Mouse (Mus musculus): Measurements from ENCODE around the gene Nt5dc3.
A peak's percentile ranks its signal among the peaks of the same experiment; 100 is the strongest.

Nt5dc3 gene

DNA sequence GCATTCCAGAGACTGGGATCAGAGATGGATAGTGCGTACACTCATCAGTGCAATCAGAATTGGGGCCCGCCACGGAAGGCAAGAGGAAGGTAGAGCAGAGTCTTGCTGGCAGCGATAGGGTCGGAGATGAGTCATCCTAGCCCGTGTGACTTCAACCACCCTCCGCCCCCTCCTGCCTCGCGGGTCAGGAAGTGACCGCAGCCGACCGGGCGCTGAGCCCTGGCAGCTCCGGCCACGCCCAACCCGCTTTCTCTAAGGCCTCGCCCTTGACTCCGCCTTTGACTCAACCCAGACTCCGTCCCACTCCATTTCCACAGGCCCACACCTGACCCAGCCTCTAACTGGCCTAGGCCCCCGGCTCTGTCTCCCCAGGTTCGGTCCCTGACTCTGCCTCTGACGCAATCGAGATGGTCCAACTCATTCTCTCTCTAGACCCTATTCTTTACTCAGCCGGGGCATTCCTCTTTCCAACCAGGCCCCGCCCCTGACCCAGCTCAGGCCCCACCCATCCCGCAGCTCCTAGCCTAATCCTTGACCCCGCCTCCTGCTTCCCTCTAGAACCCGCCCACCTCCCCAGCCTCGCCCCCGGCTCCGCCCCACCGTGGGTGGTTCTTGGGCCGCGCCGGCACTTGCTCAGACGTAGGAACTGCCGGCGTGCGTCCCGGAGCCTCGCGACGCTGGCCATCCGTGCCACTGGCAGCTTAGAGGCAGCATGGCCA, at the start of gene Nt5dc3:
Gene Nt5dc3, plus strand, starts transcription at position 608 of the 719 bp plus-strand sequence.
- peak; percentile 99 for DNase-seq (ENCODE audit: low read depth)

DNA sequence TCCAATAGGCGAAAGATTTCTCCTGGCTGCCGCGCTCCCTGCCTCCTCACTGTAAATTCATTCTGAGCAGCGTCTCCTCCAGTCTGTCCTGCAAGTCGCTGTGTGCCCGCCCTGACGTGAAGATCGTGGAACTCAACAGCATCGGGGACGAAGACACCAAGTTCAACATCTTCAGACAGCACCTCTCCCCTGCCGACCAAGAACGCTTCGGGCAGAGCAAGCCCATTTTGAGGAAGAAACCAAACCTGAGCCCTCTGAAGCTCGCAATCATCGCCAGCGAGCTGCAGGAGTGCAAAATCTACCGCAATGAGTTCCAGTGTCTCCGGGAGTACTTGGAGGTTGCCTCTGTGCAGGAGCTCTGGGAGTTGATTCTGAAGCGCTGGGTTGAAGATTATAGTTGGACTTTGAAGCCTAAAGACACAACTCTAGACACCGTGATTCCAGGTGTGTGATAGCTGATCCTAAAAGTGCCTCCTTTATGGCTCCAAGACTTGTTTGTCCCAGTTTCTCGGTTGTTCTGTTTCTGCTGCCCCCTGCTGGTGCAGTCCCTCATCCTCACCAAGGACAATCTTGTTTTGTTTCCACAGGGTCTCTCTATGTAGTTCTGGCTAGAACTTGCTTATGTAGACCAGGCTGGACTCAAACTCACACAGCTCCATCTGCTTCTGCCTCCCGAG, 47.8 kb upstream of the Nt5dc3 start:
- DNase-seq (ENCODE audit: low read depth), result peak; percentile 92

DNA sequence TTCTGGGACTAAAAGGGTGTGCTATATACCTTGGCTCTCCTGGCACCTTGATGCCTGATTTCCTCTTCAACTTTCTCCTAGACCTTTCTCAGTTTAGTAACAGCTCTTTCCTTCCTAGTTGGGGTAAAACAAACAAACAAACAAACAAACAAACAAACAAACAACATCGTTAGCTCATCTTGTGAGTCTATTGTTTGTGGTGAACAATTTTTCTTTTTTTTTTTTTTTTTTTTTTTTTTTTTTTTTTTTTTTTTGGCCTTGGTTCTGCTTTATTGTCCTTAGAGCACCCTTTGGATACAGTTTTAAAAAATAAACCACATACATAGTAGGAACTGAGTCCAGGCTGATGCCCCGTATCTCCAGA, 47.3 kb upstream of the Nt5dc3 start:
- DNase-seq (ENCODE audit: low read depth), result no peak

DNA sequence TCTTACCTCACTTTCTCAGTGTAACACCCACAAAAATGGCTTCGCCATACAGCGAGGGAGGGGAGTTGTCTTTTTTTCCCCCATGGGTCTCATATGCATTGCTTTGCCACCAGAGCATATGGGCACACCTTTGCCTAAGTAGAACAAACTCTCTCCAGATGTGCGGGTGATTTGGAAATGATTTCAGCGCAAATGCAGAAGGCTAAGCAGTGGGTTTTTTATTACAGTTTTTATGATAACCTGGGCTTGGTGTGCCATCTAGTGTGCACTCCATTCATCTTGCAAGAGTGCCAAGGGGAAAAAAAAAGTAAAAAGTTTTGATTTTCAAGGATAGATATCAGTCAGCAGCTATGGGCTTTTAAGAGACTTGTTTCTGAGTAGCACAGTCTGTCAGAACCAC, 43.8 kb upstream of the Nt5dc3 start:
- peak; percentile 67 for DNase-seq (ENCODE audit: low read depth)

DNA sequence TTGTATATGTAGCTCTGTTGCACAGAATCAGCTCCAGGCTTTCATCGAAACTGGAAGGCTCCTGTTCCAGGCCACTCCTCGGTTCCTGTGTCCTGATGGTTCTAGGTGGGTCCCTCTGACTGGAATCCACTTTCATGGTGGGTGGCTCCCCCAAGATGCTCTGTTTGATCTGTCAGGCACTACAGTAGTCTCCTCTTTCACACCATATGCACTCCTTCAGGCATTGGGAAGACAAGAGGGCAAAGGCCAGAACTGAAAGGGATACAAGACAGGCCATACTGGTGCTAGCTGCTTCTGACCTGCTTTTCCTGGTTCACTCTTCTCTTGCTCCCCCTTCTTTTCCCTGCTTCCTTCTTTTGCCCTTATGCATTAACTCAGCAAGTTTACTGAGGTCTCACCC, 35.9 kb upstream of the Nt5dc3 start:
- no peak for DNase-seq (ENCODE audit: low read depth)

- DNase-seq (ENCODE audit: low read depth), result no peak
These were observed 34.5 kb upstream of the Nt5dc3 start for GRCm38 (mm10) chr10:86744306-86744705.

GRCm38 (mm10) chr10:86755816-86756502, 22.8 kb upstream of the Nt5dc3 start:
- DNase-seq (ENCODE audit: low read depth), result no peak

GRCm38 (mm10) chr10:86757724-86758123, 21.1 kb upstream of the Nt5dc3 start:
- no peak for DNase-seq (ENCODE audit: low read depth)

GRCm38 (mm10) chr10:86758211-86758610, 20.6 kb upstream of the Nt5dc3 start:
- DNase-seq (ENCODE audit: low read depth), result no peak

DNA sequence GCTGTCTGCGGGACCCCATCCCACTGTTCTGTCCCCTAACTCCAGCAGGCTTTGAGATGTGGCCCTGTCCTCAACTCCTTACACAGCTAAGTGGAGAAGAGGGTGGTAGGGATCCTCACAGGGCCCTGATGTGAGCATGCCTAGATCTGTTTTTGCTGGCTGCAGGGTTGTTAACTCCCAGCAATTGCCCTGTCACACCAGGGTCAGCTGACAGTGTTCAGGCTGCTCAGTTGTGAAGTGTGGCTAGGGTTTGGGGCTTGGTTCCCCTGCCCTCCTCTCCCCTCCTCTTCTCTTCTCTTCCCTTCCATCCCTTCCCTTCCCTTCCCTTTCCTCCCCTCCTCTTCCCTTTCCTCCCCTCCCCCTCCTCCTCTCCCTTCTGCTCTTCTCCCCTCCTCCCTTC, 17.6 kb upstream of the Nt5dc3 start:
- no peak for DNase-seq (ENCODE audit: low read depth)

GRCm38 (mm10) chr10:86761722-86762383, 17.0 kb upstream of the Nt5dc3 start:
- no peak for DNase-seq (ENCODE audit: low read depth)

- no peak for DNase-seq (ENCODE audit: low read depth)
These were observed 16.4 kb upstream of the Nt5dc3 start for GRCm38 (mm10) chr10:86762384-86762730.

DNA sequence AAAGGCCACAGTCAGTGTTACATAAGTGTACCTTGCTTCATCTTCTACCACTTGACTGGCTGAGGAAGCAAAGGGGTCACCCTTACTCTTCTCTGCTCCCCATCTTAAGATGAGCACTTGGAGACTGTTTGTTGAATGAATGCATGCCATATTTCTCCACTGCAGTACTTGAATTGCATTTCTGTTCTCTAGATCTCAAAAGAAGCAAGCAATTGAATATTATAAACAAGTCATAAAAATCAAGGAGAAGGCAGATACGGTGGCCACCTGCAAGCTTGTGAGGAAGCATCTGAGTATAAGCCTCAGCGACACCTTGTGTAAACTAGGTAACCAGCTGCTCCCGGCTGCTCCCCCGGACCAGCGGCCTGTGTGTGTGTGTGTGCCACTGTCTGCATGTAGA, 15.1 kb upstream of the Nt5dc3 start, which contains the start of gene Gm49358:
Gene Gm49358, plus strand, starts transcription at position 301 of the 400 bp plus-strand sequence.
- DNase-seq (ENCODE audit: low read depth), result no peak

- no peak for DNase-seq (ENCODE audit: low read depth)
These were observed 13.3 kb upstream of the Nt5dc3 start for GRCm38 (mm10) chr10:86765344-86765966.

DNA sequence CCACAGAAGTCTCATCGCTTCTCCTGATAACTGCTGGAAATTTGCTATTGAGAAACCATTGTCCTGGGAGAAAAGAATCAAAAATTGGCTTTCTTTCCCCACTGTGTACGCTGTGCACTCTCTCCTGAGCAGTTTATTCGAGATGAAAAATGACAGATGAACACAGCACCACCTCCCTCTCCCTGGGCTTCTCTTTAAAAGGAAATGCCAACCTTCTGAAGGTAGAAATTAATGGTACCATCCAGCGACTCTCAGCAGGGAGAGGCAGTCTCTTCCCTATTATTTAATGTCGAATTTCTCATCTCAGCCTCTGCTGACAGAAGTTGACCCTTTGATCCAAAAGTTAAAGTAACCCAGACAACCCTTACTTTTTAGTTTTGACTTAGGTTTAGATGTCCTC, 9.6 kb upstream of the Nt5dc3 start:
- no peak for DNase-seq (ENCODE audit: low read depth)

GRCm38 (mm10) chr10:86769797-86770196, 9.0 kb upstream of the Nt5dc3 start:
- DNase-seq (ENCODE audit: low read depth), result no peak

DNA sequence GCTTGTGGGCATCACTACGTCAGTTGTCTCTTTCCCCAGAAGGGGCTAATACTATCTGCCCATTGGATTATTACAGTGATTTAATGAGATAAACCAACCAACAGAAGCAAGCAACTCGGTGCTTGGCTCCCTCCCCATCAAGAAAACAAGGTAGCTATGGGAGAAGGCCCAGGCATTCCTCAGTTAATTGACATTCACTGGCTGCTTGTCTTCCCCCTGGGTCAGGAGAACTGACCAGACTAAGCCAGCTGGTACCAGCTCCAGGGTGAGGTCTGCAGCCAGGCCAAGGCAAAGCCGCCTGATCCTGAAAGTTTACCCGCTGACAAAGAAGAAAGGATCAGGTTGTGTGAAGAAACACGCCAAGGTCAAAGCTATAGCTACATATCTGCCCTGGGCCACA, 7.1 kb upstream of the Nt5dc3 start:
- DNase-seq (ENCODE audit: low read depth), result no peak

DNA sequence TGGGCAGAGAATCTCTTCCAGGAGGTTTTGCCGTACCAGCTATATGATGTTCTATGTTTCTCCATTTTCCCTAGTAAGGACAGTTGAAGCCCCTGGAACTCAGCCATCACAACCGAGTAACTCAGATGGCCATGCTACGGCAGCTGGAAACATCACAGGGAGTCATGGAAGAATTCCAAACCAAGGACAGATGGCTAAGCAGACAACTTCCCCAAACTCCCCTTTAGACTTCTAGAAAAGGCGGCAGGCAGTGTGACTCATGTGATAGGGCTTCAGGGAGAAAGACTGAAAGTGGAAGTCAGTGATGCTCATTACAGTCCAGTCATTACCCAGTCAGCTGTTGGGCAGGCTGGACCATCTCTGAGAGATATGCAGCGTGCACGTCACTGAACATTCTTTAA, 6.6 kb upstream of the Nt5dc3 start:
- peak; percentile 76 for DNase-seq (ENCODE audit: low read depth)

DNA sequence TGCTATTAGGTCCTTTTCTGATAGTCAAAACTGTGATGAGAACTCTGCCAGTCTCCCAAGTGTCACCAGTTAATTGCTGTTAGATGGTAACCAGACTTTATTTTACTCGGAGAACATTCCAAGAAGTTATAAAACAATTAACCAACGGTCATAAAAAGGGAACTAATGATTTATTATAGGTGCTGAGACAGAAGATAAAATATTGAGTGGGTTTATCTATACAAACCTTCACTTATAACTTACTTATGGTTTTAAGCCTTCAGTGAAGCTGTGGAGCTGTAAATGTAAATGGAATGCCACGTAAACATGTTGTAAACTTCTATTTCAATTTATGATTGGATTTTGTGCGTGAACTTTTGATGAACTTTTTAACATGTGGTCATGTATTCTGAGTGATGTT, 5.4 kb upstream of the Nt5dc3 start:
- DNase-seq (ENCODE audit: low read depth), result no peak

DNA sequence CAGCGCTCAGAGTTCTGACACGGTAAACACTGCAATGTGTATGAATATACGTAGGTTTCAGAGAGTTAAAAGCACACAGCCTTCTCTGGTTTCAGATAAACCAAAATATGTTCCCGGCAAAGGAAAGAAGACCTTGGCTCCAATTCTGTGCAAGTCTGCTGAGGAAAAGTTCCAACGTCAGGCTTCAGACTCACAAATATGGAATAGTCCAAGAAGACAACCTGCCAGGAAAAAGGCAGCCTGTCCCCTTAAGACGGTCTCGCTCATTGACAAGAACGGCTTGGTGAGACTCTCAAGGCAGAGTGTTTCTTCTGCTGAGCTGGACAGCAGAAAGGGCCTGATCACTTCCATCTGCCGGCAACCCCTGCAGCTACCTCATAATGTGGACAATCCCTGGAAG, 2.5 kb upstream of the Nt5dc3 start:
- no peak for DNase-seq (ENCODE audit: low read depth)

GRCm38 (mm10) chr10:86777614-86778319, 1.0 kb upstream of the Nt5dc3 start:
- DNase-seq (ENCODE audit: low read depth), result no peak

Data from NIH3T3 (cell line).